Mouse (Mus musculus) megakaryocyte, adult 5-6 weeks (primary cell): ENCODE results near the gene Sergef. TPM values are rescaled to one million over a fixed set of nuclear protein-coding genes. Genes with fewer than 3 reads are reported as not detected.

Source experiments
- total RNA-seq, 2 experiments: library from RNA; stranded (forward) in 1 of 2; stranded (reverse) in 1 of 2; fragments of 153-499, 151-499 nt in 1 of 2; fragments of 221-1000, 200-1000 nt in 1 of 2; gene quantifications; 2 replicates each; pipeline versions ENCODE4 v1.2.3 to v1.2.4; 2015 to 2017

Sergef gene
- total RNA-seq, 2 experiments from 2014 or later: 8.3 TPM

Other genes with a start within 250 kb of the Sergef start
- gene Kcnc1, start 243.3 kb downstream of the Sergef start, total RNA-seq (2015): 0.04 TPM in 1 of 2 replicates, not detected in the other
- 0.04 TPM in 2 replicates for gene Kcnc1, start 243.3 kb downstream of the Sergef start, total RNA-seq (2017)
- gene Tph1, start 32.7 kb upstream of the Sergef start, total RNA-seq (2015): not detected in 2 replicates
- gene Tph1, start 32.7 kb upstream of the Sergef start, total RNA-seq (2017): not detected in 2 replicates
- 12.1 and 12.3 TPM in 2 replicates for gene Saal1, start 70.9 kb upstream of the Sergef start, total RNA-seq (2015)
- gene Saal1, start 70.9 kb upstream of the Sergef start, total RNA-seq (2017): 9.9 and 12.5 TPM in 2 replicates
- 0.52 and 0.87 TPM in 2 replicates for gene Saa3, start 75.9 kb upstream of the Sergef start, total RNA-seq (2015)
- gene Saa3, start 75.9 kb upstream of the Sergef start, total RNA-seq (2017): 1.8 and 2.0 TPM in 2 replicates
- not detected in 2 replicates for gene Saa4, start 92.8 kb upstream of the Sergef start, total RNA-seq (2015)
- gene Saa4, start 92.8 kb upstream of the Sergef start, total RNA-seq (2017): not detected in 2 replicates
- not detected in 2 replicates for gene Saa1, start 103.2 kb upstream of the Sergef start, total RNA-seq (2015)
- gene Saa1, start 103.2 kb upstream of the Sergef start, total RNA-seq (2017): not detected in 2 replicates
- not detected in 2 replicates for gene Saa2, start 112.0 kb upstream of the Sergef start, total RNA-seq (2015)
- not detected in 2 replicates for gene Saa2, start 112.0 kb upstream of the Sergef start, total RNA-seq (2017)
- gene Hps5, start 156.3 kb upstream of the Sergef start, total RNA-seq (2015): 26.0 and 27.1 TPM in 2 replicates
- gene Hps5, start 156.3 kb upstream of the Sergef start, total RNA-seq (2017): 58.8 and 61.3 TPM in 2 replicates
- gene Gtf2h1, start 156.3 kb upstream of the Sergef start, total RNA-seq (2015): 36.6 and 40.0 TPM in 2 replicates
- 70.2 and 74.8 TPM in 2 replicates for gene Gtf2h1, start 156.3 kb upstream of the Sergef start, total RNA-seq (2017)
- gene Ldha, start 201.7 kb upstream of the Sergef start, total RNA-seq (2015): 278 and 286 TPM in 2 replicates
- 212 and 223 TPM in 2 replicates for gene Ldha, start 201.7 kb upstream of the Sergef start, total RNA-seq (2017)
- 2.3 and 2.9 TPM in 2 replicates for gene Ldhc, start 221.4 kb upstream of the Sergef start, total RNA-seq (2015)
- gene Ldhc, start 221.4 kb upstream of the Sergef start, total RNA-seq (2017): 1.0 TPM in 1 of 2 replicates, not detected in the other